Mouse (Mus musculus): ENCODE results near the gene Fga.

GRCm38 (mm10) chr3:82992956-82993355, 32.9 kb upstream of the Fga start:
- TF ChIP-seq CTCF (IDR thresholded peaks at IDR 0.05; ENCODE audit: low read depth) (no peak), EP300 (IDR thresholded peaks at IDR 0.05; ENCODE audit: low read depth) (no peak)

All from heart, postnatal 0 days (tissue).